Mouse (Mus musculus): ENCODE results near the gene Olfr460. TPM values are rescaled to one million over a fixed set of nuclear protein-coding genes. Genes with fewer than 3 reads are reported as not detected.
"Not testable (repeated sequence)": the region's sequence is repeated elsewhere in the genome, so short reads cannot be mapped to it uniquely, and the experiment has no call there.

The Olfr460 gene
- polyA plus RNA-seq, 1 experiment from 2014 or later, result not detected

DNA sequence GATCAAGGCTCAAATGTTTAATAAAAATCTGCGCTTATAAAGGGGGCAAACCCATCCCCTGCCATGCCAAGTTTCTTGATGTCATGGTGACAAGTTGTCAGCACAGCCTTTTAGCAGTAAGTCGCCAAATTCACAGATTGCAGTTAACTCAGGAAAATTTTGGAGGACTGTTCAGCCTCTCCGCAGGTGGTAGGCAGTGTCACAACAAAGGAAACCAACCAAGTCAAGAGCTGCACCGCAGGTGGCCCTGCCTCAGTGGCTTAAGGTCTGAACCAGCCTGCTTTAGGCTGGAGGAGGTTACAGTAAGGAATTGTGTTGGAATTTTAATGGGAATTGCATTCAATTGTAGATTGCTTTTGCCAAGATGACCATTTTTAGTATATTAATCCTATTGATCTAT lies 29.3 kb downstream of the Olfr460 start:
- H3K27me3 ChIP-seq (ENCODE audit: control insufficient read depth, insufficient read depth, low read depth, low read length); ATAC-seq (ENCODE audit: low read depth); H3K9ac ChIP-seq (ENCODE audit: low read length); H3K4me2 ChIP-seq (ENCODE audit: low read depth, low read length); H3K36me3 ChIP-seq (ENCODE audit: control insufficient read depth, insufficient read depth, low read length); H3K27ac ChIP-seq (ENCODE audit: low read length); H3K4me3 ChIP-seq (ENCODE audit: low read length); H3K4me1 ChIP-seq (replicated peaks; ENCODE audit: control insufficient read depth, insufficient read depth, low read length); H3K9me3 ChIP-seq (ENCODE audit: control insufficient read depth, low read length): not testable (repeated sequence)
- 27% methylated on average over 4 of the region's 4 CpGs for WGBS

DNA sequence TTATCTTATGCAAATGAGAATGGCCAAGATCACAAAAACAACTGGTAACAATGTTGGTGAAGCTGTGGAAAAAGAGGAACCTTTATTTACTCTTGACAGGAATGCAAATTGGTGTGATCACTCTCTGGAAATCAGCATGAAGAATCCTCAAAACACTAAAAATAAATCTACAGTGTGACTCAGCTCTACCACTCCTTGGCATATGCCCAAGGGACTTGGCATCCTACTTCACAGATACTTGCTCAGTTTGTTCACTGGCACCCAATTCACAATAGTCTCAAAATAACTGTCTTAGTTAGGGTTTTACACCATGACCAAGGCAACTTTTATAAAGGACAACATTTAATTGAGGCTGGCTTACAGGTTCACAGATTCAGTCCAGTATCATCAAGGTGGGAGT lies 38.1 kb downstream of the Olfr460 start:
- no peak for ATAC-seq (ENCODE audit: low read depth)
- Histone ChIP-seq H3K4me2 (ENCODE audit: low read depth, low read length) (no peak overlapping the region), H3K9me3 (ENCODE audit: control insufficient read depth, low read length) (no peaks in the 10 kb centered on the region), H3K4me3 (ENCODE audit: low read length) (no peak overlapping the region), H3K36me3 (ENCODE audit: control insufficient read depth, insufficient read depth, low read length) (no peaks in the 10 kb centered on the region), H3K27me3 (ENCODE audit: control insufficient read depth, insufficient read depth, low read depth, low read length) (no peaks in the 10 kb centered on the region), H3K9ac (ENCODE audit: low read length) (no peak overlapping the region), H3K27ac (ENCODE audit: low read length) (no peak overlapping the region), H3K4me1 (replicated peaks; ENCODE audit: control insufficient read depth, insufficient read depth, low read length) (no peaks in the 10 kb centered on the region)

DNA sequence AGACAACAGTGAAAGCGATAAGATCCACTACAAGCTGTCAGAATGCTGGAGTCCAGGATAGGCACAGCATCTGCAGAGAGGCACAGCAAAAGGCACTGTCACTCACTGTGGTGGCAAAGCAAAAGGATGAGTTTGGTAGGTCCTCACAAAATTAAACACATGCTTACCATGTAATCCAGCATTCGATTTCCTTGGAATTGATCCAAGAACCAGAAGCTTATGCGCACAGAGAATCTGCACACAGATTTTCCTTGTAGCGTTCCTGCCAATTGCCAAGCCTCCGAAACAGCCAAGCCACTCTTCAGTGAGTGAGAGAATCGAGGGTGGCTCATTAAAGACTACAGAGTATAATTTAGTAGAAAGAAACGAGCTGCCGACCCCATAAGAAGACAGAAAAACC lies 41.0 kb downstream of the Olfr460 start:
- H3K4me3 ChIP-seq (ENCODE audit: low read length), result no peak overlapping the region
- H3K9ac ChIP-seq (ENCODE audit: low read length), result no peak overlapping the region
- ATAC-seq (ENCODE audit: low read depth), result no peak
- H3K27me3 ChIP-seq (ENCODE audit: control insufficient read depth, insufficient read depth, low read depth, low read length), result no peaks in the 10 kb centered on the region
- no peak overlapping the region for H3K27ac ChIP-seq (ENCODE audit: low read length)
- no peaks in the 10 kb centered on the region for H3K4me1 ChIP-seq (replicated peaks; ENCODE audit: control insufficient read depth, insufficient read depth, low read length)
- H3K4me2 ChIP-seq (ENCODE audit: low read depth, low read length), result no peak overlapping the region
- H3K36me3 ChIP-seq (ENCODE audit: control insufficient read depth, insufficient read depth, low read length), result no peaks in the 10 kb centered on the region
- WGBS, result 54% methylated on average over 8 of the region's 8 CpGs
- H3K9me3 ChIP-seq (ENCODE audit: control insufficient read depth, low read length), result no peaks in the 10 kb centered on the region

DNA sequence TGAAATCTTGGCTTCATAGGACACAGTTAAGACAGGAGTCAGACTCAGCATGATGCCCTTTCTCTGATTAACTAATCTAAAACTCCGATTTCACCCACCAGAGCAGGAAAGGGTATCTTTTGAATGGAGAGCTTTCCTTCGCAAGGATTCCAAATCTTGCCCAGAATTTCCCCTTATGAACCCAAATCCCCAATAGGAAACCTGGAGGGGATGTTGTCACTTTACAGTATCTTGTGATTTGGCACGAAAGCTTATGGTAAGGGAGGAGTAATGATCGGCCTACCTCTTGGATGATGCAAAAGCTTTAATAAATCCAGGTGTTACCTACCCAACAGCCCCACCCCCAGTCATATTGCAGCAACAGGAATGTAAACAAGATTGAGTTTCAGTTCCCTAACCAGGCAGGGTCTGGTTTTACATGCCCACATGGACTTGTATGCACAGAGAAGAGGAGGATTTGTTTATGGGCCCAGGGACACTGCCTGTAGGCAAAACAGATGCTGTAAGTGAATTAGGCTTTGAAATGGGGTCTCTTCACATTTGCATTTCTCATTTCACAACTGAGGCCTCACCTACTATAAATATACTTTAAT lies 44.1 kb downstream of the Olfr460 start, which contains the start of gene Tas2r138:
Gene Tas2r138, minus strand, starts transcription at position 51 of the 593 bp plus-strand sequence.
- WGBS, result 80% methylated on average over 4 of the region's 4 CpGs
- Histone ChIP-seq H3K9me3 (ENCODE audit: control insufficient read depth, low read length) (no peaks in the 10 kb centered on the region), H3K27ac (ENCODE audit: low read length) (no peak within 1 kb of the TSS), H3K4me3 (ENCODE audit: low read length) (no peak within 1 kb of the TSS), H3K36me3 (ENCODE audit: control insufficient read depth, insufficient read depth, low read length) (no peaks in the 10 kb centered on the region), H3K27me3 (ENCODE audit: control insufficient read depth, insufficient read depth, low read depth, low read length) (no peaks in the 10 kb centered on the region), H3K4me2 (ENCODE audit: low read depth, low read length) (no peak within 1 kb of the TSS), H3K4me1 (replicated peaks; ENCODE audit: control insufficient read depth, insufficient read depth, low read length) (no peaks in the 10 kb centered on the region), H3K9ac (ENCODE audit: low read length) (no peak within 1 kb of the TSS)
- ATAC-seq (ENCODE audit: low read depth), result no peak

DNA sequence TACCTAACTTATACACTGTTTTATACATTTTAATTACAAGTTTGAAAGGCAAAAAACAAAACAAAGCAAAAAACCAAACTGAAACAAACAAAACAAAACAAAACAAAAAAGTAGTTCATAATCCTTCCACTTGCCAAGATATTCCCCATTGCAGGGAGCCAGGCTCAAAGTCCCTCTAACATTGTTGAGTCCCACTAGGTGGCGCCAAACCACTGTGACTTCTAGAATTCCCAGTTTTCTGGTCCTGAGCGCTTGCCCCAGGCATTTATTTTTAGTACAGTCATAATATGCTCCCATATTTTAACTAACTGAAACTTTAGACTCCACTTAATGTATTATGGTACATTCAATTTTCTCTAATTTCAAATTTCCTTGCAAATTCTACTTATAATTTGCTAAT lies 48.7 kb downstream of the Olfr460 start:
- 8% methylated on average over 2 of the region's 2 CpGs for WGBS
- no peak for ATAC-seq (ENCODE audit: low read depth)
- Histone ChIP-seq H3K9me3 (ENCODE audit: control insufficient read depth, low read length) (no peaks in the 10 kb centered on the region), H3K27me3 (ENCODE audit: control insufficient read depth, insufficient read depth, low read depth, low read length) (no peaks in the 10 kb centered on the region), H3K4me3 (ENCODE audit: low read length) (no peak overlapping the region), H3K36me3 (ENCODE audit: control insufficient read depth, insufficient read depth, low read length) (no peaks in the 10 kb centered on the region), H3K27ac (ENCODE audit: low read length) (no peak overlapping the region), H3K4me2 (ENCODE audit: low read depth, low read length) (no peak overlapping the region), H3K9ac (ENCODE audit: low read length) (no peak overlapping the region), H3K4me1 (replicated peaks; ENCODE audit: control insufficient read depth, insufficient read depth, low read length) (no peaks in the 10 kb centered on the region)

Other genes with a start within 250 kb of the Olfr460 start
- 38.3 and 41.1 TPM in 2 replicates for gene Agk, start 244.3 kb upstream of the Olfr460 start, polyA plus RNA-seq (2015; fragmentation: Nextera tagmentation; extraction: Ambion mirVana)
- 8.6 and 9.6 TPM in 2 replicates for gene E330009J07Rik, start 133.4 kb upstream of the Olfr460 start, polyA plus RNA-seq (2015; fragmentation: Nextera tagmentation; extraction: Ambion mirVana)
- 0.08 TPM in 1 of 2 replicates, not detected in the other for gene Wee2, start 130.4 kb upstream of the Olfr460 start, polyA plus RNA-seq (2015; fragmentation: Nextera tagmentation; extraction: Ambion mirVana)
- gene Ssbp1, start 98.1 kb upstream of the Olfr460 start, polyA plus RNA-seq (2015; fragmentation: Nextera tagmentation; extraction: Ambion mirVana), result 130 and 142 TPM in 2 replicates
- not detected in 2 replicates for gene Tas2r137, start 78.3 kb upstream of the Olfr460 start, polyA plus RNA-seq (2015; fragmentation: Nextera tagmentation; extraction: Ambion mirVana)
- gene Tas2r108, start 76.0 kb upstream of the Olfr460 start, polyA plus RNA-seq (2015; fragmentation: Nextera tagmentation; extraction: Ambion mirVana), result not detected in 2 replicates
- gene Prss37, start 50.0 kb upstream of the Olfr460 start, polyA plus RNA-seq (2015; fragmentation: Nextera tagmentation; extraction: Ambion mirVana), result not detected in 2 replicates
- not detected in 2 replicates for gene Olfr461, start 14.4 kb upstream of the Olfr460 start, polyA plus RNA-seq (2015; fragmentation: Nextera tagmentation; extraction: Ambion mirVana)
- gene Clec5a, start 16.3 kb downstream of the Olfr460 start, polyA plus RNA-seq (2015; fragmentation: Nextera tagmentation; extraction: Ambion mirVana), result 1.6 and 1.9 TPM in 2 replicates
- gene Tas2r138, start 43.8 kb downstream of the Olfr460 start, polyA plus RNA-seq (2015; fragmentation: Nextera tagmentation; extraction: Ambion mirVana), result not detected in 2 replicates
- gene Mgam, start 59.3 kb downstream of the Olfr460 start, polyA plus RNA-seq (2015; fragmentation: Nextera tagmentation; extraction: Ambion mirVana), result 0.15 and 0.29 TPM in 2 replicates